Mouse (Mus musculus) forebrain, embryonic 16.5 days (tissue): ENCODE data around the gene Rnf186. TPM values are rescaled to one million over a fixed set of nuclear protein-coding genes. Genes with fewer than 3 reads are reported as not detected.

Experiments
- ATAC-seq: fragments of 200-750 bp; cut with Nextera tagmentation; 2 replicates; pipeline ENCODE4 v1.8.0; 2017; ENCODE audit warnings: mild to moderate bottlenecking, moderate library complexity
- H3K27ac ChIP-seq: fragments of 300-500 bp; sonication (generic); 2 replicates; pipeline ENCODE4 v1.5.1; 2014; ENCODE audit warnings: low read length, control low read depth
- H3K27me3 ChIP-seq: fragments of 300-500 bp; sonication (generic); replicated peaks from 2 replicates; pipeline ENCODE4 v1.6.1; 2014; ENCODE audit warnings: low read length; ENCODE audit not compliant: control insufficient read depth, insufficient read depth
- H3K36me3 ChIP-seq: fragments of 300-500 bp; sonication (generic); 2 replicates; pipeline ENCODE4 v1.6.1; 2014; ENCODE audit not compliant: control insufficient read depth, insufficient read depth
- H3K4me1 ChIP-seq: fragments of 300-500 bp; sonication (generic); replicated peaks from 2 replicates; pipeline ENCODE4 v1.6.1; 2014; ENCODE audit warnings: low read length; ENCODE audit not compliant: control insufficient read depth, insufficient read depth
- H3K4me2 ChIP-seq: fragments of 300-500 bp; sonication (generic); 2 replicates; pipeline ENCODE4 v1.6.1; 2014; ENCODE audit warnings: mild to moderate bottlenecking, low read length, control low read depth
- H3K4me3 ChIP-seq: fragments of 300-500 bp; sonication (generic); replicated peaks from 2 replicates; pipeline ENCODE4 v1.5.1; 2014; ENCODE audit warnings: mild to moderate bottlenecking, low read length, control low read depth
- H3K9ac ChIP-seq: fragments of 300-500 bp; sonication (generic); replicated peaks from 2 replicates; pipeline ENCODE4 v1.6.1; 2014; ENCODE audit warnings: low read depth, low read length, control low read depth
- H3K9me3 ChIP-seq: fragments of 300-500 bp; sonication (generic); 2 replicates; pipeline ENCODE4 v1.6.1; 2016; ENCODE audit warnings: low read length; ENCODE audit not compliant: control insufficient read depth
- WGBS: fragments of 180-500 bp; shearing (Covaris S2); extraction: QIAGEN DNeasy Blood & Tissue Kit; methylation state at CpG from one replicate; pipeline ENCODE4 v1.1.7; 2014; 5-methylcytosine and 5-hydroxymethylcytosine counted together
- polyA plus RNA-seq: library from polyadenylated mRNA; unstranded; fragments of >200 nt; fragmentation: Nextera tagmentation; extraction: Ambion mirVana; gene quantifications from 2 replicates; pipeline ENCODE4 v1.2.1, GENCODE M21; 2015

Rnf186 gene
- polyA plus RNA-seq = not detected in 2 replicates

- no peaks in the 10 kb centered on the region for H3K36me3 ChIP-seq
- H3K4me2 ChIP-seq = no peak within 1 kb of the TSS
- WGBS = 92% methylated on average over 13 of the region's 13 CpGs
- no peak within 1 kb of the TSS for H3K9ac ChIP-seq
- H3K27ac ChIP-seq = no peak within 1 kb of the TSS
- no peaks in the 10 kb centered on the region for H3K27me3 ChIP-seq
- no peaks in the 10 kb centered on the region for H3K4me1 ChIP-seq
- H3K9me3 ChIP-seq = no peaks in the 10 kb centered on the region
- H3K4me3 ChIP-seq = no peak within 1 kb of the TSS
- no peak for ATAC-seq
These were observed at the start of gene Rnf186 for GRCm38 (mm10) chr4:138966866-138967265. Gene Rnf186 (plus strand): TSS chr4:138967112.

- WGBS = 86% methylated on average over 9 of the region's 9 CpGs
- Histone ChIP-seq H3K9ac (no peak overlapping the region), H3K27ac (no peak overlapping the region), H3K9me3 (no peaks in the 10 kb centered on the region), H3K36me3 (no peaks in the 10 kb centered on the region), H3K4me1 (peaks cover 12% of the 10 kb centered on the region), H3K27me3 (no peaks in the 10 kb centered on the region), H3K4me3 (no peak overlapping the region), H3K4me2 (no peak overlapping the region)
- no peak for ATAC-seq
These were observed 49.6 kb upstream of the Rnf186 start for GRCm38 (mm10) chr4:138917282-138917681.

GRCm38 (mm10) chr4:138921254-138922130 lies 45.4 kb upstream of the Rnf186 start:
- H3K9me3 ChIP-seq = no peaks in the 10 kb centered on the region
- H3K9ac ChIP-seq = peak overlapping the region; percentile 33
- H3K27ac ChIP-seq = no peak overlapping the region
- WGBS = 36% methylated on average over 20 of the region's 20 CpGs
- peak overlapping the region; percentile 39 for H3K4me3 ChIP-seq
- no peaks in the 10 kb centered on the region for H3K36me3 ChIP-seq
- H3K27me3 ChIP-seq = no peaks in the 10 kb centered on the region
- H3K4me2 ChIP-seq = peak overlapping the region; percentile 61
- H3K4me1 ChIP-seq = peaks cover 3% of the 10 kb centered on the region; the same call in 1 of the 2 replicates
- peak; percentile 54 for ATAC-seq

- Histone ChIP-seq H3K9ac (peak overlapping the region; percentile 33), H3K4me1 (peaks cover 3% of the 10 kb centered on the region; the same call in 1 of the 2 replicates), H3K27me3 (no peaks in the 10 kb centered on the region), H3K27ac (no peak overlapping the region), H3K9me3 (no peaks in the 10 kb centered on the region), H3K4me2 (peak overlapping the region; percentile 61), H3K4me3 (peak overlapping the region; percentile 39), H3K36me3 (no peaks in the 10 kb centered on the region)
- ATAC-seq = peak; percentile 93
- under 1% methylated on average over 11 of the region's 11 CpGs for WGBS
These were observed 44.8 kb upstream of the Rnf186 start for GRCm38 (mm10) chr4:138922131-138922459.

- Histone ChIP-seq H3K9me3 (no peaks in the 10 kb centered on the region), H3K4me3 (no peak overlapping the region), H3K27me3 (no peaks in the 10 kb centered on the region), H3K27ac (no peak overlapping the region), H3K36me3 (no peaks in the 10 kb centered on the region), H3K4me2 (no peak overlapping the region), H3K4me1 (peaks cover 3% of the 10 kb centered on the region; the same call in 1 of the 2 replicates), H3K9ac (no peak overlapping the region)
- ATAC-seq = no peak
- 77% methylated on average over 2 of the region's 2 CpGs for WGBS
These were observed 41.4 kb upstream of the Rnf186 start for GRCm38 (mm10) chr4:138925561-138925960.

GRCm38 (mm10) chr4:138933862-138934261 lies 33.0 kb upstream of the Rnf186 start:
- Histone ChIP-seq H3K27ac (no peak overlapping the region), H3K27me3 (no peaks in the 10 kb centered on the region), H3K4me1 (no peaks in the 10 kb centered on the region), H3K4me2 (no peak overlapping the region), H3K9me3 (no peaks in the 10 kb centered on the region), H3K4me3 (no peak overlapping the region), H3K36me3 (no peaks in the 10 kb centered on the region), H3K9ac (no peak overlapping the region)
- 76% methylated on average over 3 of the region's 3 CpGs for WGBS
- no peak for ATAC-seq

- H3K4me2 ChIP-seq = no peak overlapping the region
- ATAC-seq = no peak
- no peaks in the 10 kb centered on the region for H3K36me3 ChIP-seq
- WGBS = 78% methylated on average over 11 of the region's 11 CpGs
- no peaks in the 10 kb centered on the region for H3K9me3 ChIP-seq
- no peaks in the 10 kb centered on the region for H3K27me3 ChIP-seq
- no peak overlapping the region for H3K4me3 ChIP-seq
- no peaks in the 10 kb centered on the region for H3K4me1 ChIP-seq
- H3K9ac ChIP-seq = no peak overlapping the region
- H3K27ac ChIP-seq = no peak overlapping the region
These were observed 32.3 kb upstream of the Rnf186 start for GRCm38 (mm10) chr4:138934456-138935145.

- Histone ChIP-seq H3K4me3 (no peak overlapping the region), H3K4me2 (no peak overlapping the region), H3K36me3 (no peaks in the 10 kb centered on the region), H3K4me1 (no peaks in the 10 kb centered on the region), H3K9me3 (no peaks in the 10 kb centered on the region), H3K27me3 (no peaks in the 10 kb centered on the region), H3K9ac (no peak overlapping the region), H3K27ac (no peak overlapping the region)
- no peak for ATAC-seq
- 74% methylated on average over 10 of the region's 10 CpGs for WGBS
These were observed 28.2 kb upstream of the Rnf186 start for GRCm38 (mm10) chr4:138938495-138939269.

- no peaks in the 10 kb centered on the region for H3K36me3 ChIP-seq
- no peak overlapping the region for H3K4me2 ChIP-seq
- 67% methylated on average over 4 of the region's 4 CpGs for WGBS
- no peak for ATAC-seq
- no peaks in the 10 kb centered on the region for H3K4me1 ChIP-seq
- no peak overlapping the region for H3K4me3 ChIP-seq
- no peak overlapping the region for H3K27ac ChIP-seq
- H3K9ac ChIP-seq = no peak overlapping the region
- H3K9me3 ChIP-seq = no peaks in the 10 kb centered on the region
- H3K27me3 ChIP-seq = no peaks in the 10 kb centered on the region
These were observed 27.4 kb upstream of the Rnf186 start for GRCm38 (mm10) chr4:138939481-138939880.
